Mouse (Mus musculus) embryonic fibroblast, embryonic 13.5 days (primary cell): ENCODE results near the gene Epha7.

ENCODE experiments used
- CTCF ChIP-seq: IDR thresholded peaks from 2 replicates; pipeline ENCODE4 v1.5.1; 2011; ENCODE audit warnings: mild to moderate bottlenecking, control low read depth, low read length, moderate library complexity, borderline replicate concordance; ENCODE audit not compliant: insufficient read depth
- POLR2A ChIP-seq: IDR thresholded peaks from 2 replicates; pipeline ENCODE4 v1.6.1; 2011; ENCODE audit warnings: low read depth, mild to moderate bottlenecking, control low read depth, low read length, moderate library complexity

DNA sequence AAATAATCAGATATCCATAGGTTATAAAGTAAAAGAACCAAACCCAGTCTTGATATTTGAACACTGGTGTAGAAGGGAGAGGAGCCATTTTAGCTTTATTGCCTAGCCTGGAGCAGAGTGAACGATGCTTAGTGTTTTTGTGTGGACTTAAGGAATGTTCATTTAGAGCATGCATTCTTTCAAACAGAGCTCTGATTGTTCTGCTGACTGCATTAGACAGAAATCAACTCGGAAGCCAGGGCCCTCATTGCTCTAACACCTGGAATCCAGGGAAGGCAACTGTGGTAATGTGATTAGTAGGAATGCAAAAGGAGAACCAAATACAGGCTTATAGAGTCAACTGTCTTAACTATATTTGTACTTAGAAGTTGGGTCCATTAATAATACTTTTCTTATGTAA lies 53.5 kb downstream of the Epha7 start:
- TF ChIP-seq POLR2A (no peak), CTCF (no peak)
